Mouse (Mus musculus): ENCODE results near the gene Map4k5.

Gene Map4k5

DNA sequence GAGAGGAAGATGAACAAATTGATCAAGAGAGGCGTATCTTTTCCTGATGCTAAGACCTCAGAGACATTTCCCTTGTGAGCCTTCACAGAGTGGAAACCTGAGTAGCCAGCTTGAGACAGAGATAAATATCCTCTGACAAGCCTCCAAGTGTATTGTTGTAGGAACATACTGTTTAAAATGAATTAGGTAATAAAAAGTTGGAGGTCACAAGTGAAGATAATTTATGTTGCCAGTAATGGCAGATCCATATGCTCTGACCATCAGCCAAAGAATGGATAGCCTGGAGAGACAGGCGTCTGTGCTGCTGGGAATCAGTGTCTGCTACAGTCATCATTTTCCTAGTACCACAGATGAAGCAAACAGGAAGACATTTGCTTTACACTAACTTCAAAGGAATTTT, 2.0 kb upstream of the Map4k5 start:
- Histone ChIP-seq H3K4me1 (replicated peaks; ENCODE audit: low read depth, low read length) (peaks cover 26% of the 10 kb centered on the region), H3K36me3 (ENCODE audit: insufficient read depth, low read length) (no peaks in the 10 kb centered on the region), H3K27me3 (ENCODE audit: insufficient read depth, low read length) (no peaks in the 10 kb centered on the region), H3K9me3 (ENCODE audit: low read length) (no peaks in the 10 kb centered on the region), H3K4me3 (replicated peaks; ENCODE audit: low read length) (no peak overlapping the region)
- no peak for TF ChIP-seq NANOG (IDR thresholded peaks at IDR 0.05; ENCODE audit: borderline replicate concordance, low read length)
- no peak for TF ChIP-seq CTCF (conservative IDR thresholded peaks at IDR 0.05; ENCODE audit: low read length)
- no peak for TF ChIP-seq POU5F1 (IDR thresholded peaks at IDR 0.05; ENCODE audit: borderline replicate concordance, low read length)

DNA sequence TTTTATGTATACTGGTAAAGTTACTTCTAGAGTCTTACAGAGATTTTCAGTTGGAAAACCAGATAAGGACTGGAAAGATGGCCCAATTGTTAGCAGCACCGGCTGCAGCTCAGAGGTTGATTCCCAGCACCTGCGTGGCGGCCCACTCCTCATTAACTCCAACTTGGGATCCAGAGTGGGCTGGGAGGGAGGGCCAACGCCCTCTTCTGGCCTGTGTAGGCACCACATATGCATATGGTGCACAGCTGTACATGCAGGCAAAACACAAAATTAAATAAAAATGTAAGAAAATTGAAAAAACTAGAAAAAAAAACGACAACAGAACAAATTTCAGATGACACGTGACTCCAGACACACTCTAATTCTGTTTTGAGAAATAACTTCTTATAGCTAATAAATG, 927 bp upstream of the Map4k5 start:
- Histone ChIP-seq H3K4me3 (replicated peaks; ENCODE audit: low read length) (peak overlapping the region; percentile 91; the same call in 1 of the 2 replicates), H3K36me3 (ENCODE audit: insufficient read depth, low read length) (no peaks in the 10 kb centered on the region), H3K9me3 (ENCODE audit: low read length) (no peaks in the 10 kb centered on the region), H3K27me3 (ENCODE audit: insufficient read depth, low read length) (no peaks in the 10 kb centered on the region), H3K4me1 (replicated peaks; ENCODE audit: low read depth, low read length) (peaks cover 35% of the 10 kb centered on the region)
- TF ChIP-seq POU5F1 (IDR thresholded peaks at IDR 0.05; ENCODE audit: borderline replicate concordance, low read length): no peak
- peak; percentile 17 for TF ChIP-seq CTCF (conservative IDR thresholded peaks at IDR 0.05; ENCODE audit: low read length)
- TF ChIP-seq NANOG (IDR thresholded peaks at IDR 0.05; ENCODE audit: borderline replicate concordance, low read length): no peak

DNA sequence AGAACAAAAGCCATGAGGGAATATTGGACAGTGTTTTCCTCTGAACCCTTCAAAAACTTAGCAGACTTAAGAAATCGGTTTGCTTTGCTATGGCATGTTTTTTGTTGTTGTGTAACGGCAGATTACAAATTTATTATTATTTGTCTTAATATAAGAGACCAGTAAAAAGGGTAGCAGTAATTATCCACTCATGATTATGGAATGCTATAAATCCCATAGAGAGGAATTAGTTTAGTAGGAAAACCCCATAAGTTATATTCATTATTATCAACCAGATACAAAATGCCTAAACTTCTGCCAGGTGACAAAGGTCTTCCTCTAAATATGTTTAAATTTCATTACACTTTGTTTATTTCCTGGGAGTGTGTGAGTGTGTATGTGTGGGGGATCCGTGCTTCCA, 1.3 kb downstream of the Map4k5 start:
- Histone ChIP-seq H3K9me3 (ENCODE audit: low read length) (no peaks in the 10 kb centered on the region), H3K36me3 (ENCODE audit: insufficient read depth, low read length) (peaks cover 5% of the 10 kb centered on the region; the same call in 1 of the 2 replicates), H3K27me3 (ENCODE audit: insufficient read depth, low read length) (no peaks in the 10 kb centered on the region), H3K4me3 (replicated peaks; ENCODE audit: low read length) (peak overlapping the region; percentile 91), H3K4me1 (replicated peaks; ENCODE audit: low read depth, low read length) (peaks cover 44% of the 10 kb centered on the region)
- no peak for TF ChIP-seq NANOG (IDR thresholded peaks at IDR 0.05; ENCODE audit: borderline replicate concordance, low read length)

DNA sequence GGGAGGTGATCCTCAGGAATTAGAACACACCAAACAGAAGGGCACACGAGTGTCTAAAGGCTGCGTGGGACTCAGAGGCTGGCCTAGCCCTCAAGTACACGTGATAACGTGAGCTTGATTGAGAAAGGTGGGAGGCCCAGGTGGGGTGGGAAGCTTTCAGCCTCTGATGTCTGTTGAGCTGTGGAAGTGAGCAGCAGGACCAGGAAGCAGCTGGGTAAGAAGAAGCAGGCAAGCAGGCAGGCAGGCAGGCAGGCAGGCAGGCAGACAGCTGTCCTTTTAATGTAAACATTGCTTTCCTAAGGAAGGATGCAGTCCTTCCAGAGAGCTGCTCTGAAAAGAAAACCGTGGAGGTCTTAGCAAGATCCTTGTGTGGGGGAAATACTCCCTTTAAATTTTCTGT, 2.5 kb downstream of the Map4k5 start:
- TF ChIP-seq NANOG (IDR thresholded peaks at IDR 0.05; ENCODE audit: borderline replicate concordance, low read length) (no peak), CTCF (conservative IDR thresholded peaks at IDR 0.05; ENCODE audit: low read length) (no peak), POU5F1 (IDR thresholded peaks at IDR 0.05; ENCODE audit: borderline replicate concordance, low read length) (no peak)
- H3K4me3 ChIP-seq (replicated peaks; ENCODE audit: low read length): no peak overlapping the region
- H3K9me3 ChIP-seq (ENCODE audit: low read length): no peaks in the 10 kb centered on the region
- peaks cover 5% of the 10 kb centered on the region; the same call in 1 of the 2 replicates for H3K36me3 ChIP-seq (ENCODE audit: insufficient read depth, low read length)
- no peaks in the 10 kb centered on the region for H3K27me3 ChIP-seq (ENCODE audit: insufficient read depth, low read length)
- peaks cover 44% of the 10 kb centered on the region for H3K4me1 ChIP-seq (replicated peaks; ENCODE audit: low read depth, low read length)

DNA sequence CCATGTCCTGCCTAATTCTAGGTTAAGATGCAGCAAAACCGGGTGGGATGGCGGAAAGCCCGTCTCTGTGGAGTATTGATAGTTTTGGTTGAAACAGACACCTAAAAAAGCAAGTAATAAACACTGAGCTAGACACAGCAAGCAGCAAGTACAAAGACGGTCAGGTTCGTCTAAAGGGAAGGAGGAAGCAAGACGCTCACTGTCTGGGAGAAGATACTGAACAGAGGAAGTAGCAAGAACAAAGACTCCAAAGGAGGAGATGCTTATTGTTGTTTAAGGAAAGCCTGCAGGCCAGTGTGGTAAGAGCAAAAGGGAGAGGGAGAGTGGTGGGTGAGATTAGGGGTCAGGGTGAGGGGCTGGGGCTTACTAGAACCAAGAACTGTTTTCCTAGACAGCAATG, 2.9 kb downstream of the Map4k5 start:
- no peak overlapping the region for H3K4me3 ChIP-seq (replicated peaks; ENCODE audit: low read length)
- no peaks in the 10 kb centered on the region for H3K27me3 ChIP-seq (ENCODE audit: insufficient read depth, low read length)
- no peaks in the 10 kb centered on the region for H3K9me3 ChIP-seq (ENCODE audit: low read length)
- TF ChIP-seq POU5F1 (IDR thresholded peaks at IDR 0.05; ENCODE audit: borderline replicate concordance, low read length): no peak
- no peak for TF ChIP-seq CTCF (conservative IDR thresholded peaks at IDR 0.05; ENCODE audit: low read length)
- no peak for TF ChIP-seq NANOG (IDR thresholded peaks at IDR 0.05; ENCODE audit: borderline replicate concordance, low read length)
- H3K4me1 ChIP-seq (replicated peaks; ENCODE audit: low read depth, low read length): peaks cover 44% of the 10 kb centered on the region
- peaks cover 5% of the 10 kb centered on the region; the same call in 1 of the 2 replicates for H3K36me3 ChIP-seq (ENCODE audit: insufficient read depth, low read length)

DNA sequence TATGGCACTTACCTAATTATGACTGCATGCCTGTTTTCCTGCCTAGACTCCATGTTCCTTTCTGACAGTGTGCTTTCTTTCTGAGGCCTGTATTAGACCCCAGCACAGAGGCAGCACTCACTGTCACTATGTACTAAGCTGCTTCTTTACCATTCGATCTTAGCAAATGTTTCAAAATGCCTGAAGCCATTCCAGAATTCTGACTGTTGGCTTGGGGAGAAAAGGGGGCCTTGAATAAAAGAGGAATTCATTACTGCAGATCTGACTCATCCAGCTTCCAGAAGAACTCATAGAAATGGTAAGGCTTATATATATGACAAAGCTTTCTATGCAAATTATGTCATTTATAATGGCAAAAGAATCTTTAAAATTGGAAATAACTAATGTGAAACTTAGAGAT, 4.7 kb downstream of the Map4k5 start:
- TF ChIP-seq CTCF (conservative IDR thresholded peaks at IDR 0.05; ENCODE audit: low read length): no peak
- TF ChIP-seq POU5F1 (IDR thresholded peaks at IDR 0.05; ENCODE audit: borderline replicate concordance, low read length): no peak
- TF ChIP-seq NANOG (IDR thresholded peaks at IDR 0.05; ENCODE audit: borderline replicate concordance, low read length): no peak
- H3K4me3 ChIP-seq (replicated peaks; ENCODE audit: low read length): no peak overlapping the region
- H3K9me3 ChIP-seq (ENCODE audit: low read length): no peaks in the 10 kb centered on the region
- H3K4me1 ChIP-seq (replicated peaks; ENCODE audit: low read depth, low read length): peaks cover 38% of the 10 kb centered on the region
- H3K36me3 ChIP-seq (ENCODE audit: insufficient read depth, low read length): peaks cover 5% of the 10 kb centered on the region; the same call in 1 of the 2 replicates
- H3K27me3 ChIP-seq (ENCODE audit: insufficient read depth, low read length): no peaks in the 10 kb centered on the region

DNA sequence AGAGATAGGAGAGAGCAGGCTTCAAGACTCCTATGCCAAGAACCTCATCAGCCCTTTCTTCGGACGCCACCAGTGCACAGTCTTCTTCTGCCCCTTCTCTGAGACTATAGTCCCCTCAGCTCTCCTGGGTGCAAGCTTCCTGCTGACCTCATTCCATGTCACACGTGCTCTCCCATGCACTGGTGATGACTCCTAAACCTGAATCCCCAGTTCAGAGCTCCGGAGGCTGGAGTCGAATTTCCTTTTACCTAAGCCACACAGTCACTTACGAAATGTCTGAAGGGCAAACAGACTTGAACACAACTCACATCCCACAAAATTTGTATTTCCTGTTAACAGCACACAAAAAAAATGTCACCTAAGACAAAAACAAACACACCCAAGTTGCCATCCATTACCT, 5.2 kb downstream of the Map4k5 start:
- Histone ChIP-seq H3K9me3 (ENCODE audit: low read length) (no peaks in the 10 kb centered on the region), H3K36me3 (ENCODE audit: insufficient read depth, low read length) (peaks cover 5% of the 10 kb centered on the region; the same call in 1 of the 2 replicates), H3K4me3 (replicated peaks; ENCODE audit: low read length) (no peak overlapping the region), H3K27me3 (ENCODE audit: insufficient read depth, low read length) (no peaks in the 10 kb centered on the region), H3K4me1 (replicated peaks; ENCODE audit: low read depth, low read length) (peaks cover 37% of the 10 kb centered on the region)
- TF ChIP-seq POU5F1 (IDR thresholded peaks at IDR 0.05; ENCODE audit: borderline replicate concordance, low read length) (no peak), CTCF (conservative IDR thresholded peaks at IDR 0.05; ENCODE audit: low read length) (no peak), NANOG (IDR thresholded peaks at IDR 0.05; ENCODE audit: borderline replicate concordance, low read length) (no peak)

DNA sequence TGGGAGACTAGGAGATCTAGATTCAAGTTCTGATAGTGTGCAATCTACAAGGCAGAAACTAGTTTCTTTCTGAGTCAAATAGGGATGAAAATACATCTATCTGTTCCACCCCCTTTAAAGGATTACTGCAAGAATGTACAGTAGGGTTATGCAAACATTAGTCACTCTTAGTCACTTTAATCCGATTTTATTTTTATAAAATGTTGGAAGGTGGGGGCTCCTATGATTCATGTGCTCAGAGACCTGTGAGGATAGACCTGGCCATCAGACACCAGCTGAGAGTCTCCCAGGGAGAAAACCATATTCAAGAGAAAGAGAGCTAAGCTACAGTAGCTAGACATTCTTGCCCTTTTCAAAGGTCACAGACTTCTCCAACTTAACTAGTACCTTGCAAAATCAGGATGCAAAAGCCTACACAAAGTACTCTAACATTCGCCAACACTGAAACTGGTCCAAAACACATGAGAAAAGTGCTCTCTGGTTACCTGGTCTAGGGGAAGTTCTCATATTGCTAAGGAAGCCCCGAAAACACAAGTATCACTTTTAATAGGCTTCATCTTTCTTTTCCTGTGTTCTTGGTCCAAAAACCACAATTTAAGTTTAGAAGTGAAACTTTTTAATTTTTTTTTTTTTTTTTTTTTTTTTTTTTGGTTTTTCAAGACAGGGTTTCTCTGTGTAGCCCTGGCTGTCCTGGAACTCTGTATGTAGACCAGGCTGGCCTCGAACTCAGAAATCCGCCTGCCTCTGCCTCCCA, 7.7 kb downstream of the Map4k5 start:
- Histone ChIP-seq H3K9me3 (ENCODE audit: low read length) (no peaks in the 10 kb centered on the region), H3K4me3 (replicated peaks; ENCODE audit: low read length) (no peak overlapping the region), H3K27me3 (ENCODE audit: insufficient read depth, low read length) (no peaks in the 10 kb centered on the region), H3K36me3 (ENCODE audit: insufficient read depth, low read length) (peaks cover 5% of the 10 kb centered on the region; the same call in 1 of the 2 replicates), H3K4me1 (replicated peaks; ENCODE audit: low read depth, low read length) (peaks cover 44% of the 10 kb centered on the region)
- TF ChIP-seq POU5F1 (IDR thresholded peaks at IDR 0.05; ENCODE audit: borderline replicate concordance, low read length) (no peak), NANOG (IDR thresholded peaks at IDR 0.05; ENCODE audit: borderline replicate concordance, low read length) (no peak), CTCF (conservative IDR thresholded peaks at IDR 0.05; ENCODE audit: low read length) (no peak)

DNA sequence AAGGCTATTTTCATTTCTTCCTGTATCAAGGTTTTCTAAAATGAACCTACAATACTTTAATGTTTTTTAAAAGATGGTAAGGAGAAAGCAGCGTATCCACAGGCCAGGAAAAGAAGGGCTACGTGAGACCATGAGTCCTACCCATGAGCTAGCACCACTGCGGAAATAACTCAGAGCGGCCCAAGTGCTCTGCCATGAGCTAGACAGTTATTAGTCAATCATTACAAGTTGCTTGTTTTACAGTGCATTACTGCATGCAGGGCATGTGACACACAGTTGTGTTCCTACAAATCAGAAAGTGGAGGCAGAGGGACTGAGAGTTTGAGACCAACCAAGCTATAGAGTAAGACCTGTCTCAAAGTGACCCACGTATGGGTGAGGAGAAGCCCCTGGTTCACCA, 8.9 kb downstream of the Map4k5 start:
- no peaks in the 10 kb centered on the region for H3K9me3 ChIP-seq (ENCODE audit: low read length)
- H3K36me3 ChIP-seq (ENCODE audit: insufficient read depth, low read length): peaks cover 5% of the 10 kb centered on the region; the same call in 1 of the 2 replicates
- no peaks in the 10 kb centered on the region for H3K27me3 ChIP-seq (ENCODE audit: insufficient read depth, low read length)
- no peak overlapping the region for H3K4me3 ChIP-seq (replicated peaks; ENCODE audit: low read length)
- peaks cover 46% of the 10 kb centered on the region for H3K4me1 ChIP-seq (replicated peaks; ENCODE audit: low read depth, low read length)
- TF ChIP-seq NANOG (IDR thresholded peaks at IDR 0.05; ENCODE audit: borderline replicate concordance, low read length) (no peak), CTCF (conservative IDR thresholded peaks at IDR 0.05; ENCODE audit: low read length) (no peak), POU5F1 (IDR thresholded peaks at IDR 0.05; ENCODE audit: borderline replicate concordance, low read length) (no peak)
